Mouse (Mus musculus) brain, embryonic 14.5 days (tissue): ENCODE results near the gene Xpnpep1.

Experiments used
- CTCF ChIP-seq: fragments of 200-500 bp; IDR thresholded peaks from 2 replicates; pipeline ENCODE4 v1.5.1; 2012; ENCODE audit warnings: inconsistent platforms, mild to moderate bottlenecking, moderate library complexity, borderline replicate concordance; ENCODE audit not compliant: insufficient read depth, insufficient read length; ENCODE audit errors: extremely low read depth
- POLR2A ChIP-seq: fragments of 200-500 bp; IDR thresholded peaks from 2 replicates; pipeline ENCODE4 v1.6.1; 2012; ENCODE audit warnings: mild to moderate bottlenecking, inconsistent platforms, borderline replicate concordance; ENCODE audit not compliant: poor library complexity, insufficient read depth, insufficient read length, severe bottlenecking; ENCODE audit errors: extremely low read depth

- no peak for TF ChIP-seq POLR2A
- no peak for TF ChIP-seq CTCF
These were observed 26.9 kb upstream of the Xpnpep1 start for GRCm38 (mm10) chr19:53066934-53067333.
